Mouse (Mus musculus) lung, embryonic 14.5 days (tissue): ENCODE results near the gene Plp1. TPM values are rescaled to one million over a fixed set of nuclear protein-coding genes. Genes with fewer than 3 reads are reported as not detected.
A peak's percentile ranks its signal among the peaks of the same experiment; 100 is the strongest.

ENCODE experiments used
- ATAC-seq: fragments of 200-750 bp; cut with Nextera tagmentation; 2 replicates; pipeline ENCODE4 v1.8.0; 2017; ENCODE audit warnings: mild to moderate bottlenecking, moderate TSS enrichment, moderate library complexity; ENCODE audit not compliant: insufficient read depth
- DNase-seq: peaks from one replicate; pipeline ENCODE4 v3.0.0-alpha.2; 2015
- H3K27ac ChIP-seq: fragments of 300-500 bp; sonication (generic); 2 replicates; pipeline ENCODE4 v1.5.1; 2014; ENCODE audit warnings: low read depth, mild to moderate bottlenecking, moderate library complexity
- H3K27me3 ChIP-seq: fragments of 300-500 bp; sonication (generic); 2 replicates; pipeline ENCODE4 v1.6.1; 2014; ENCODE audit warnings: low read length, control low read depth; ENCODE audit not compliant: insufficient read depth
- H3K36me3 ChIP-seq: fragments of 300-500 bp; sonication (generic); 2 replicates; pipeline ENCODE4 v1.6.1; 2014; ENCODE audit warnings: control low read depth; ENCODE audit not compliant: insufficient read depth
- H3K4me1 ChIP-seq: fragments of 300-500 bp; sonication (generic); 2 replicates; pipeline ENCODE4 v1.6.1; 2014; ENCODE audit warnings: antibody characterized with exemption, control low read depth; ENCODE audit not compliant: insufficient read depth
- H3K4me2 ChIP-seq: fragments of 300-500 bp; sonication (generic); 2 replicates; pipeline ENCODE4 v1.6.1; 2014; ENCODE audit warnings: mild to moderate bottlenecking
- H3K4me3 ChIP-seq: fragments of 300-500 bp; sonication (generic); 2 replicates; pipeline ENCODE4 v1.5.1; 2014; ENCODE audit warnings: low read depth, low read length
- H3K9ac ChIP-seq: fragments of 300-500 bp; sonication (generic); 2 replicates; pipeline ENCODE4 v1.6.1; 2014
- H3K9me3 ChIP-seq: fragments of 300-500 bp; sonication (generic); 2 replicates; pipeline ENCODE4 v1.6.1; 2016; ENCODE audit warnings: low read depth, low read length, control low read depth
- CTCF ChIP-seq: IDR thresholded peaks from 2 replicates; pipeline ENCODE4 v1.5.1; 2016; ENCODE audit warnings: antibody characterized with exemption, low read depth
- WGBS: fragments of 180-500 bp; shearing (Covaris S2); extraction: QIAGEN DNeasy Blood & Tissue Kit; methylation state at CpG from one replicate; pipeline ENCODE4 v1.1.7; 2014; 5-methylcytosine and 5-hydroxymethylcytosine counted together
- polyA plus RNA-seq: library from polyadenylated mRNA; unstranded; fragments of >200 nt; fragmentation: Nextera tagmentation; extraction: Ambion mirVana; gene quantifications from 2 replicates; pipeline ENCODE4 v1.2.1, GENCODE M21; 2014

Gene Plp1
- 2.0 and 2.3 TPM in 2 replicates for polyA plus RNA-seq

DNA sequence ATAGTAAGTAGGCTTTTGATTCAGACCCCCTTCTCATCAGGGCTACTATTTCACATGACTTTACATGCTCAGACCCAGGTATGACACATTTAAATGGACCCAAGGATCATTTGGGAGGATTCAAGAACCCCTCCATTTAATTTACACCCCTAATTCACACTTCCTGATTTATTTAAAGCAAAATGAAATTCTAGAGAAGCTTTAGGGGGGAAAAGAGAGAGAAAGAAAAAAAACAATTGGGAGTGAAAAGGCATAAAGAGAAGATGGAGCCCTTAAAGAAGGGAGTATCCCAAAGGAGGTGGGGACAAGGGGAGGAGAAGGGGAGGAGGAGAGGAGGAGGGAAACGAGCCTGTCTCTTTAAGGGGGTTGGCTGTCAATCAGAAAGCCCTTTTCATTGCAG lies at the start of gene Plp1:
TSS of gene Plp1 (plus strand) at position 301 of the 400 bp plus-strand sequence.
- no peak for DNase-seq
- 20% methylated on average over 1 of the region's 1 CpGs for whole genome bisulfite sequencing
- no peak within 1 kb of the TSS for H3K27ac ChIP-seq
- no peaks in the 10 kb centered on the region for H3K9me3 ChIP-seq
- no peak within 1 kb of the TSS for H3K9ac ChIP-seq
- no peak within 1 kb of the TSS for H3K4me3 ChIP-seq
- H3K27me3 ChIP-seq: no peaks in the 10 kb centered on the region
- no peak for ATAC-seq
- no peak for TF ChIP-seq CTCF
- H3K4me2 ChIP-seq: no peak within 1 kb of the TSS
- H3K4me1 ChIP-seq: no peaks in the 10 kb centered on the region
- H3K36me3 ChIP-seq: no peaks in the 10 kb centered on the region

GRCm38 (mm10) chrX:136773035-136773434 lies 49.4 kb upstream of the Plp1 start:
- H3K27ac ChIP-seq: no peak overlapping the region
- 70% methylated on average over 1 of the region's 1 CpGs for WGBS
- H3K4me1 ChIP-seq: no peaks in the 10 kb centered on the region
- DNase-seq (no peak), ATAC-seq (no peak)
- no peaks in the 10 kb centered on the region for H3K9me3 ChIP-seq
- no peak overlapping the region for H3K4me3 ChIP-seq
- no peak for TF ChIP-seq CTCF
- no peaks in the 10 kb centered on the region for H3K36me3 ChIP-seq
- H3K27me3 ChIP-seq: no peaks in the 10 kb centered on the region
- no peak overlapping the region for H3K9ac ChIP-seq
- no peak overlapping the region for H3K4me2 ChIP-seq

- no peak overlapping the region for H3K27ac ChIP-seq
- H3K4me2 ChIP-seq: no peak overlapping the region
- H3K9me3 ChIP-seq: no peaks in the 10 kb centered on the region
- no peak overlapping the region for H3K4me3 ChIP-seq
- H3K27me3 ChIP-seq: no peaks in the 10 kb centered on the region
- H3K36me3 ChIP-seq: no peaks in the 10 kb centered on the region
- no peaks in the 10 kb centered on the region for H3K4me1 ChIP-seq
- 76% methylated on average over 3 of the region's 3 CpGs for WGBS
- no peak for ATAC-seq
- no peak for TF ChIP-seq CTCF
- DNase-seq: no peak
- no peak overlapping the region for H3K9ac ChIP-seq
Measured at GRCm38 (mm10) chrX:136778046-136778445, 44.4 kb upstream of the Plp1 start.

DNA sequence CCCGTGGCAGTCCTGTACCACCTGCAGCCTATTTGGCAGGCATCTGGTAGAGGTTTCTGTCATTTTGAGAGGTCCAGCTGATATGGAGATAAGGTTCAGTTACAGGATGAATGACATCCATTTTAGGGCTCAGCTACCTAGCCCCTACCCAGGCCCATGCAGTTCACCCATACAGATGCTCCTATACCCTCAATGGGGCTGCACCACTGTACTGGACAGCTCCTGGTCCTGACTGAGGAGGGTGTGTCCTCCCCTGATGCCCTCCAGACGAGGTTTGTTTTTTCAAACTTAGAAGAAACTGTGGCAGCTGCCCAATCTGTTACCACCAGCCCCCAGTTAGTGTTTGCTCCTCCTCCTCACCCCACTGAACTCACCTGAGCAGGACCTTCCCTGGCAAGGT lies 43.2 kb upstream of the Plp1 start:
- 66% methylated on average over 2 of the region's 2 CpGs for WGBS
- Histone ChIP-seq H3K4me3 (no peak overlapping the region), H3K4me1 (no peaks in the 10 kb centered on the region), H3K27ac (no peak overlapping the region), H3K9me3 (no peaks in the 10 kb centered on the region), H3K9ac (no peak overlapping the region), H3K27me3 (no peaks in the 10 kb centered on the region), H3K36me3 (no peaks in the 10 kb centered on the region), H3K4me2 (no peak overlapping the region)
- DNase-seq: no peak
- TF ChIP-seq CTCF: no peak
- no peak for ATAC-seq

DNA sequence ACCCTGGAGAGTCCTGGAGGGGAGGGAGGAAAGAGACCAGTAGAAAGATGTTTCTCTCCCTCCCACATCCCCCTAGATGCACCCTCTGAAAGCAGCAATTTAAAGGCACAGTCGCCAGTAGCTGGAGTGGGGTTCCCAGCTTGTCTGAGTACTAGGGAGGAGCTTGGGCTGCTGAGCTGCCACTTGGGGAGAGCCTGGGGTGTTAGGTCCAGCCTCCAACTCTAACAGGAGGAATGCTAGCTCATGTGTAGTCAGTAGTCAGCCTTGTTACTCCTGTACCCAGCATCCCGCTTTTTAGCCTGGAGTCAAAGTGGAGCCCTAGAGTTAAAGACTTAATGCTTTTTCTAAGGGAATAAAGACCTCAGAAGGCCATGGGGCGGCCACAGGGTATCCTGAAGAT lies 42.4 kb upstream of the Plp1 start, which contains the start of gene Glra4:
TSS of gene Glra4 (minus strand) at position 101 of the 400 bp plus-strand sequence.
- ATAC-seq (no peak), DNase-seq (no peak)
- Histone ChIP-seq H3K27me3 (no peaks in the 10 kb centered on the region), H3K4me1 (no peaks in the 10 kb centered on the region), H3K27ac (no peak within 1 kb of the TSS), H3K4me2 (no peak within 1 kb of the TSS), H3K9ac (no peak within 1 kb of the TSS), H3K36me3 (no peaks in the 10 kb centered on the region), H3K4me3 (no peak within 1 kb of the TSS), H3K9me3 (no peaks in the 10 kb centered on the region)
- TF ChIP-seq CTCF: no peak
- 73% methylated on average over 3 of the region's 3 CpGs for WGBS

GRCm38 (mm10) chrX:136789446-136789845 lies 33.0 kb upstream of the Plp1 start:
- no peak overlapping the region for H3K4me2 ChIP-seq
- no peaks in the 10 kb centered on the region for H3K4me1 ChIP-seq
- WGBS: 78% methylated on average over 4 of the region's 4 CpGs
- TF ChIP-seq CTCF: no peak
- no peak overlapping the region for H3K9ac ChIP-seq
- DNase-seq (peak; percentile 3), ATAC-seq (no peak)
- H3K27ac ChIP-seq: no peak overlapping the region
- H3K36me3 ChIP-seq: no peaks in the 10 kb centered on the region
- no peaks in the 10 kb centered on the region for H3K27me3 ChIP-seq
- no peak overlapping the region for H3K4me3 ChIP-seq
- H3K9me3 ChIP-seq: no peaks in the 10 kb centered on the region

DNA sequence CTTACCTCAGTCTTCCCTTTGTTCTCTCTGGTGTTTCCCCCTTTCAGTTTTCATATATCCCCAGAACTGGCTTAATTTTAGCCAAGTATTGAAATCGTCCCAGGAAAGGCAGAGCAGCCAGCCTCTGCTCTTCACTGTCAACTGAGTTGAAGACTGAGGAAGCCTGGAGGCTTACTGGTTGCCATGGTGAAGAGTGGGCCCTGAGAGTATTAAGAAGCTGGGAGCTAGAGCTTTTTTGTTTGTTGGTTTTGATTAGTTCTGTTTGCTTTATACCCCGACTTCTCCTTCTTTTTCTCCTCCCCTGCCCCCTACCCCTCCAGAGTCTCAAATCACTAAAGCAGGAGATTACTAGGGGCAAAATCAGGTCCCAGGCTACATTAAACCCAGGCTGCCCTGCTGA lies 25.2 kb upstream of the Plp1 start:
- 47% methylated on average over 2 of the region's 2 CpGs for WGBS
- ATAC-seq (no peak), DNase-seq (no peak)

GRCm38 (mm10) chrX:136819752-136820151 lies 2.7 kb upstream of the Plp1 start:
- Histone ChIP-seq H3K27me3 (no peaks in the 10 kb centered on the region), H3K4me1 (no peaks in the 10 kb centered on the region), H3K4me3 (no peak overlapping the region), H3K36me3 (no peaks in the 10 kb centered on the region), H3K9ac (no peak overlapping the region), H3K9me3 (no peaks in the 10 kb centered on the region), H3K4me2 (no peak overlapping the region), H3K27ac (no peak overlapping the region)
- ATAC-seq: no peak
- no peak for DNase-seq
- TF ChIP-seq CTCF: no peak
- WGBS: 82% methylated on average over 6 of the region's 6 CpGs

More for the DNA sequence above, 25.2 kb upstream of the Plp1 start:
- Histone ChIP-seq H3K4me2 (no peak overlapping the region), H3K9me3 (no peaks in the 10 kb centered on the region), H3K36me3 (no peaks in the 10 kb centered on the region), H3K27ac (no peak overlapping the region), H3K9ac (no peak overlapping the region), H3K4me1 (no peaks in the 10 kb centered on the region), H3K27me3 (0 out of 2 replicates have a peak, but pooled peaks cover 3% of the 10 kb centered on the region), H3K4me3 (no peak overlapping the region)
- TF ChIP-seq CTCF: no peak
